Comparison of ENCODE assay signal across 31 mouse cellular contexts in genomic region chr12:80813456-80813855, GRCm38 (mm10). TPM values are rescaled to one million over a fixed set of nuclear protein-coding genes. Genes with fewer than 3 reads are reported as not detected.
DNase-seq lines count a peak whose midpoint lies in the region; ATAC-seq and TF ChIP-seq lines count a peak whose summit lies in the region.
"Had no signal": no experiment of that assay in that cellular context is flagged by ENCODE, and none has a peak within 500 bp of the region (broad histone marks: within the 10 kb centered on the region; RNA-seq: fewer than 3 reads in every experiment).

No protein-coding gene starts in this region.

- H3K9ac ChIP-seq in liver, embryonic 14.5 days (replicated peaks): peak overlapping the region; percentile 52
- H3K9ac ChIP-seq: heart, embryonic 13.5 days; hindbrain, embryonic 15.5 days; limb, embryonic 12.5 days; midbrain, embryonic 15.5 days; neural tube, embryonic 15.5 days had no signal

- no peak overlapping the region for H3K4me3 ChIP-seq in layer of hippocampus, adult 2 months
- no peak overlapping the region; a peak in 1 of 4 replicates for H3K4me3 ChIP-seq in liver, embryonic 14.5 days (ENCODE audit: insufficient read depth in 1 of 2, low read depth in 2 of 2, low read length in 2 of 2)
- no peak overlapping the region for H3K4me3 ChIP-seq in thymus, adult 2 months (ENCODE audit: control insufficient read depth, insufficient read depth, low read length)
- H3K4me3 ChIP-seq: heart, embryonic 13.5 days; hindbrain, embryonic 10.5 days; hindbrain, embryonic 15.5 days; limb, embryonic 12.5 days; midbrain, embryonic 10.5 days; midbrain, embryonic 15.5 days; neural tube, embryonic 15.5 days had no signal

- no peaks in the 10 kb centered on the region for H3K27me3 ChIP-seq in liver, embryonic 14.5 days (ENCODE audit: control insufficient read depth, insufficient read depth, low read length)
- no peaks in the 10 kb centered on the region for H3K27me3 ChIP-seq in thymus, adult 2 months (ENCODE audit: control insufficient read depth, insufficient read depth, low read length)
- H3K27me3 ChIP-seq: heart, embryonic 13.5 days; hindbrain, embryonic 15.5 days; limb, embryonic 12.5 days; midbrain, embryonic 15.5 days; neural tube, embryonic 15.5 days had no signal

- peak; percentile 59 for TF ChIP-seq EP300 in liver, embryonic 14.5 days (IDR thresholded peaks at IDR 0.05; ENCODE audit: low read depth)

- no peak for TF ChIP-seq CTCF in layer of hippocampus, adult 2 months (conservative IDR thresholded peaks at IDR 0.05)
- TF ChIP-seq CTCF in liver, embryonic 14.5 days (IDR thresholded peaks at IDR 0.05; ENCODE audit: low read depth): no peak
- TF ChIP-seq CTCF in thymus, adult 2 months (IDR thresholded peaks at IDR 0.05; ENCODE audit: borderline replicate concordance, control insufficient read depth, extremely low read depth, insufficient read depth, low read length, poor library complexity): no peak

- ATAC-seq in erythroblast, adult 5-6 weeks (replicated peaks; ENCODE audit: low FRiP score, poor library complexity, severe bottlenecking): peak; percentile 12
- ATAC-seq in liver, embryonic 14.5 days (ENCODE audit: insufficient read depth): peak; percentile 26; the same call in 1 of the 2 replicates
- 0 out of 2 replicates have a peak, but pooled peaks have one; percentile 17 for ATAC-seq in megakaryocyte-erythroid progenitor cell, adult 5-6 weeks (replicated peaks; ENCODE audit: low FRiP score, low TSS enrichment, poor library complexity, severe bottlenecking)
- ATAC-seq in activated CD4-positive, CD25-positive, alpha-beta regulatory T cell, adult 4 months: no peak
- ATAC-seq: forebrain, embryonic 14.5 days; inflammation-experienced regulatory T-cells, adult 6 months; lung, postnatal 0 days; midbrain, embryonic 15.5 days had no signal

- H3K9me3 ChIP-seq in liver, embryonic 14.5 days (ENCODE audit: control insufficient read depth, low read length): no peaks in the 10 kb centered on the region
- H3K9me3 ChIP-seq: heart, embryonic 13.5 days; hindbrain, embryonic 10.5 days; hindbrain, embryonic 15.5 days; limb, embryonic 12.5 days; midbrain, embryonic 10.5 days; midbrain, embryonic 15.5 days; neural tube, embryonic 15.5 days had no signal

- TF ChIP-seq POLR2A in thymus, adult 2 months (IDR thresholded peaks at IDR 0.05; ENCODE audit: control insufficient read depth, extremely low read depth, insufficient read depth, low read length, poor library complexity): no peak

- no peak for DNase-seq in layer of hippocampus, adult 2 months (ENCODE audit: low spot score in 2 of 2)
- DNase-seq in layer of hippocampus, postnatal 14 days (ENCODE audit: low spot score in 2 of 2): no peak
- DNase-seq in liver, embryonic 14.5 days (ENCODE audit: low read depth in 3 of 3, low spot score in 3 of 3): peak in 1 of 3 experiments; percentile 32
- no peak for DNase-seq in Muller cell, postnatal 12 days (ENCODE audit: inconsistent ontology term)
- DNase-seq in thymus, adult 2 months: no peak
- DNase-seq: adrenal gland, postnatal 10 days; cerebellum, adult 11-12 months; cerebellum, postnatal 10 days; gastrocnemius, postnatal 36 days; heart, adult 18-20 months; heart, postnatal 10 days; kidney, adult 2 months; kidney, postnatal 36 days; lung, adult 18-20 months; lung, postnatal 4 days; retina, postnatal 1 day; right cerebral cortex, postnatal 14 days; thymus, postnatal 25 days had no signal

- H3K36me3 ChIP-seq in liver, embryonic 14.5 days (replicated peaks; ENCODE audit: control insufficient read depth, insufficient read depth, low read depth): no peaks in the 10 kb centered on the region; the same call in none of the 2 replicates
- no peaks in the 10 kb centered on the region for H3K36me3 ChIP-seq in thymus, adult 2 months (ENCODE audit: control insufficient read depth, insufficient read depth, low read length)
- H3K36me3 ChIP-seq: heart, embryonic 13.5 days; hindbrain, embryonic 10.5 days; hindbrain, embryonic 15.5 days; limb, embryonic 12.5 days; midbrain, embryonic 10.5 days; midbrain, embryonic 15.5 days; neural tube, embryonic 15.5 days had no signal

- 18% methylated on average over 2 of the region's 2 CpGs for WGBS in liver, embryonic 14.5 days (ENCODE audit: insufficient replicate concordance)
- WGBS in thymus, adult 2 months: 83% methylated on average over 2 of the region's 2 CpGs

- peaks cover 76 to 84% of the 10 kb centered on the region in 2 experiments for H3K4me1 ChIP-seq in liver, embryonic 14.5 days (replicated peaks; ENCODE audit: control insufficient read depth in 2 of 2, insufficient read depth in 2 of 2, low read length in 1 of 2)
- peaks cover 15% of the 10 kb centered on the region for H3K4me1 ChIP-seq in thymus, adult 2 months (replicated peaks; ENCODE audit: control insufficient read depth, insufficient read depth, low read length)

- H3K27ac ChIP-seq in layer of hippocampus, adult 2 months: peak overlapping the region; percentile 68
- H3K27ac ChIP-seq in liver, embryonic 14.5 days: peak overlapping the region; percentile 86
- no peak overlapping the region for H3K27ac ChIP-seq in thymus, adult 2 months (ENCODE audit: control insufficient read depth, insufficient read depth, low read length)
- H3K27ac ChIP-seq: heart, embryonic 13.5 days; hindbrain, embryonic 10.5 days; hindbrain, embryonic 15.5 days; limb, embryonic 12.5 days; midbrain, embryonic 10.5 days; midbrain, embryonic 15.5 days; neural tube, embryonic 15.5 days had no signal

- H3K4me2 ChIP-seq in liver, embryonic 14.5 days (ENCODE audit: low read depth): peak overlapping the region; percentile 61
- H3K4me2 ChIP-seq: heart, embryonic 13.5 days; hindbrain, embryonic 15.5 days; limb, embryonic 12.5 days; midbrain, embryonic 15.5 days; neural tube, embryonic 15.5 days had no signal

RNA-seq across cellular contexts. Expression of gene Susd6, which starts 23.1 kb away (rescaled TPM):
- 10 to 100 TPM; 71.6 to 72.1 TPM for total RNA-seq in layer of hippocampus, adult 2 months (2021)
- total RNA-seq in layer of hippocampus, postnatal 14 days (2021): 10 to 100 TPM; 54.3 TPM
- total RNA-seq in erythroblast, adult 5-6 weeks (2015; ENCODE audit: low replicate concordance): 16.3 and 16.7 TPM in 2 replicates
- total RNA-seq in erythroblast, adult 5-6 weeks (2017; ENCODE audit: low replicate concordance): 32.7 and 36.2 TPM in 2 replicates
- 11.0 and 11.1 TPM in 2 replicates for polyA plus RNA-seq in liver, embryonic 14.5 days (2012; rRNA removed)
- polyA plus RNA-seq in liver, embryonic 14.5 days (2014; fragmentation: Nextera tagmentation; extraction: Ambion mirVana): 11.6 and 13.9 TPM in 2 replicates
- 26.0 and 27.0 TPM in 2 replicates for total RNA-seq in megakaryocyte-erythroid progenitor cell, adult 5-6 weeks (2014; fragmentation: Nextera tagmentation)
- total RNA-seq in megakaryocyte-erythroid progenitor cell, adult 5-6 weeks (2017): 17.3 and 26.4 TPM in 2 replicates
- polyA plus RNA-seq in activated CD4-positive, CD25-positive, alpha-beta regulatory T cell, adult 4 months (2017; shearing (Covaris generic)): 10 to 100 TPM; 21.8 to 29.4 TPM
- polyA plus RNA-seq in thymus, adult 2 months (2012; rRNA removed): 81.3 and 81.8 TPM in 2 replicates

RNA-seq across cellular contexts. Expression of gene Ccdc177, which starts 53.0 kb away (rescaled TPM):
- total RNA-seq in layer of hippocampus, adult 2 months (2021): 10 to 100 TPM; 18.4 to 18.6 TPM
- 10 to 100 TPM; 18.5 to 18.7 TPM for total RNA-seq in layer of hippocampus, postnatal 14 days (2021)
- not detected in 2 replicates for total RNA-seq in erythroblast, adult 5-6 weeks (2015; ENCODE audit: low replicate concordance)
- total RNA-seq in erythroblast, adult 5-6 weeks (2017; ENCODE audit: low replicate concordance): not detected in 2 replicates
- 0.01 TPM in 1 of 2 replicates, not detected in the other for polyA plus RNA-seq in liver, embryonic 14.5 days (2012; rRNA removed)
- polyA plus RNA-seq in liver, embryonic 14.5 days (2014; fragmentation: Nextera tagmentation; extraction: Ambion mirVana): not detected in 2 replicates
- not detected in 2 replicates for total RNA-seq in megakaryocyte-erythroid progenitor cell, adult 5-6 weeks (2014; fragmentation: Nextera tagmentation)
- total RNA-seq in megakaryocyte-erythroid progenitor cell, adult 5-6 weeks (2017): not detected in 2 replicates
- polyA plus RNA-seq in activated CD4-positive, CD25-positive, alpha-beta regulatory T cell, adult 4 months (2017; shearing (Covaris generic)): not detected
- polyA plus RNA-seq in thymus, adult 2 months (2012; rRNA removed): not detected in 2 replicates
- total RNA-seq: gastrocnemius, postnatal 36 days had no signal
- polyA plus RNA-seq: heart, embryonic 13.5 days; inflammation-experienced regulatory T-cells, adult 6 months; kidney, adult 2 months had no signal

Comparison
In these comparisons a context has a peak if more than half of its experiments do, and no peak if none do; other contexts are left out.
1. RNA of gene Ccdc177, which starts 53.0 kb away (total RNA-seq): 18.5 to 18.7 TPM in layer of hippocampus, postnatal 14 days and 18.4 to 18.6 TPM in layer of hippocampus, adult 2 months; not detected in erythroblast, adult 5-6 weeks and not detected in megakaryocyte-erythroid progenitor cell, adult 5-6 weeks; every median in the first group is over 10 times any median in the second.